Mouse (Mus musculus): ENCODE results near the gene Triap1. TPM values are rescaled to one million over a fixed set of nuclear protein-coding genes. Genes with fewer than 3 reads are reported as not detected.

The Triap1 gene
- total and polyA plus RNA-seq, 3 experiments, result 31.8 to 38.2 (median 33.7) TPM

DNA sequence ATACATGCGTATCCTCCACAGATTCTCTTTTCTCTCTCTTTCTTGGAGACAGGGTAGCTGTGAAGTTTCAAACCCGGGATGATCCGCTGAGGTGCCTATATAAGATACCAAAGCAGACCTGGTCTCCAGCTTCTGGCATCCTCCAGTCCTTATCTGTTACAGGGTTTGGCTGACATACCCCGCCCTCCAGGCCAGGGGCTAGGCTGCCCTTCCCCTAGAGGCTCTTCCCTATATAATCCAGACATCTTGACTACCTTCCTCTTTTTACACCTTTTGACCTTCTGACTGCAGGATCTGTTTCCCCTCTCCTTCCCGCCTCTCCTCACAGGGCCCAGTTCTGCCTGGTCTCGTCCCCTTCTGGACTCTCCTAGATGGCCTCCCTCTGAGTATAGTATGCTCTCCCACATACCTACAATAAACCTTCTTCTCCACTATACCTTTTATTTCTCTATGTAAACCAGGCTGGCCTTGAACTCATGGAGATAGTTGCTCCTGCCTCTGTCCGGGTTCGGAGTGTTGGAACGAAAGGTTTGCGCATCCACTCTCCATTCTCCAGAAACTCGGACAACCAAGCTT is 14.7 kb upstream of the Triap1 start:
- peak overlapping the region; percentile 87 to 100 (median 91) for H3K4me3 ChIP-seq (replicated peaks in 1 of 3; ENCODE audit: low read depth in 2 of 3, low read length in 2 of 3, poor library complexity in 1 of 3)
- DNase-seq (ENCODE audit: extremely low read depth), result no peak
- dilution Hi-C loops (cut with MboI; ENCODE audit: extremely low pct_ligation_motif_present, extremely low pct_unique_long_range_greater_than_20kb, low sequenced_read_pairs), result no loop called here
- H3K27me3 ChIP-seq (replicated peaks), result no peaks in the 10 kb centered on the region
- H3K27ac ChIP-seq (ENCODE audit: insufficient read depth, low read depth), result no peak overlapping the region
- peaks cover 13 to 27% of the 10 kb centered on the region in 2 experiments for H3K36me3 ChIP-seq (replicated peaks in 1 of 2; ENCODE audit: control insufficient read depth in 1 of 2, insufficient read depth in 1 of 2, low read length in 1 of 2)
- TF ChIP-seq NELFE (IDR thresholded peaks at IDR 0.05; ENCODE audit: low read depth, low read length), result no peak
- TF ChIP-seq CTCF (conservative IDR thresholded peaks at IDR 0.05 in 1 of 2, IDR thresholded peaks at IDR 0.05 in 1 of 2; ENCODE audit: low read depth in 2 of 2, low read length in 2 of 2), result no peak
- no peak for TF ChIP-seq MAZ (IDR thresholded peaks at IDR 0.05; ENCODE audit: low read depth, low read length)
- TF ChIP-seq CHD1 (IDR thresholded peaks at IDR 0.05; ENCODE audit: low read depth, low read length), result no peak
- no peak for TF ChIP-seq USF2 (conservative IDR thresholded peaks at IDR 0.05; ENCODE audit: low read depth, low read length)
- no peak for TF ChIP-seq MYC (IDR thresholded peaks at IDR 0.05; ENCODE audit: low read depth, low read length)
- TF ChIP-seq MAFK (IDR thresholded peaks at IDR 0.05; ENCODE audit: insufficient replicate concordance, low read length), result no peak
- TF ChIP-seq UBTF (IDR thresholded peaks at IDR 0.05; ENCODE audit: low read depth, low read length), result no peak
- no peak for TF ChIP-seq CHD2 (IDR thresholded peaks at IDR 0.05; ENCODE audit: low read length)
- no peak for TF ChIP-seq MXI1 (IDR thresholded peaks at IDR 0.05; ENCODE audit: low read depth, low read length)
- peak overlapping the region; percentile 68 for H3K9ac ChIP-seq (ENCODE audit: insufficient read depth, low read depth)
- in situ Hi-C loops (cut with MboI; ENCODE audit: low pct_ligation_motif_present, low pct_unique_long_range_greater_than_20kb, low sequenced_read_pairs), result no loop called here
- H3K4me1 ChIP-seq (ENCODE audit: control insufficient read depth in 1 of 2, insufficient read depth in 2 of 2), result peaks cover 4 to 36% of the 10 kb centered on the region in 2 experiments; a peak in 3 of 4 replicates
- no peaks in the 10 kb centered on the region for H3K9me3 ChIP-seq (replicated peaks; ENCODE audit: low read length)
- peak overlapping the region; percentile 27 for H3K4me2 ChIP-seq (ENCODE audit: insufficient read depth, low read depth, poor library complexity, severe bottlenecking)
- peaks cover 42% of the 10 kb centered on the region for H3K79me2 ChIP-seq (replicated peaks; ENCODE audit: control insufficient read depth, extremely low read depth, insufficient read depth, poor library complexity, severe bottlenecking)

DNA sequence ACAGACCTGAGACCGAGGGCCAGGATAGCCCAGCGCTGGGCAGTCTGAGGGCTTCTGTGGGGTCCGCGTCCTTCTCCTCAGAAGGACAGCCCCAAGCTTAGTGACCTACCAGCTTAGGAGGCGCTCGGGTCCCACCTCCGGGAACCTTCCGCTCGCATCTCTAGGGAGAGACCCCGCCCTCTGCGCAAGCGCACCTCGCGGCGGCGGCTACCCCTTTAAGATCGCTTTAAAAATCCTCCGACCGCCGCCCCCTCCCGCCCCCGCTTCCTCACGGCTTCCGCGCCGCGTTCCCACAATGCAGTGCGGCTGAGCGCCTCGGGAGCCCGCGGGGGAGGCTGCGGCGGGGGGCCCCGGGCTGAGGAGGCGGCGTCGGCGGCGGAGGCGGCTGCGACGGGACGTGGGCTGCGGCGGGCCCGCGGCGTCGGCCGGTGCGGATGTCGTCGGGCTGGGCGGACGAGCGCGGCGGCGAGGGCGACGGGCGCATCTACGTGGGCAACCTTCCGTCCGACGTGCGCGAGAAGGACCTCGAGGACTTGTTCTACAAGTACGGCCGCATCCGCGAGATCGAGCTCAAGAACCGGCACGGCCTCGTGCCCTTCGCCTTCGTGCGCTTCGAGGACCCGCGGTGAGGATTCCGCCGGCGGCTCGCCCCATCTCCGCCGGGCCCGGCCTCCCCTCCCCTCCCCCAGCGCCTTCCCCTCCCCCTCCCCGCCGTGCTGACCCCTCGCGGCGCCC is 14.0 kb upstream of the Triap1 start, which contains the start of gene Srsf9:
Srsf9 (plus strand) TSS at position 303 of the 735 bp plus-strand sequence.
- Histone ChIP-seq H3K4me1 (ENCODE audit: control insufficient read depth in 1 of 2, insufficient read depth in 2 of 2) (peaks cover 4 to 39% of the 10 kb centered on the region in 2 experiments; a peak in 3 of 4 replicates), H3K9me3 (replicated peaks; ENCODE audit: low read length) (no peaks in the 10 kb centered on the region), H3K27ac (ENCODE audit: insufficient read depth, low read depth) (peak within 1 kb of the TSS; percentile 93), H3K27me3 (replicated peaks) (no peaks in the 10 kb centered on the region), H3K36me3 (replicated peaks in 1 of 2; ENCODE audit: control insufficient read depth in 1 of 2, insufficient read depth in 1 of 2, low read length in 1 of 2) (peaks cover 17 to 34% of the 10 kb centered on the region in 2 experiments), H3K4me3 (replicated peaks in 1 of 3; ENCODE audit: low read depth in 2 of 3, low read length in 2 of 3, poor library complexity in 1 of 3) (peak within 1 kb of the TSS; percentile 87 to 100 (median 91)), H3K79me2 (replicated peaks; ENCODE audit: control insufficient read depth, extremely low read depth, insufficient read depth, poor library complexity, severe bottlenecking) (peaks cover 46% of the 10 kb centered on the region), H3K9ac (ENCODE audit: insufficient read depth, low read depth) (peak within 1 kb of the TSS; percentile 91), H3K4me2 (ENCODE audit: insufficient read depth, low read depth, poor library complexity, severe bottlenecking) (peak within 1 kb of the TSS; percentile 84)
- in situ Hi-C loops (cut with MboI; ENCODE audit: low pct_ligation_motif_present, low pct_unique_long_range_greater_than_20kb, low sequenced_read_pairs), result no loop called here
- TF ChIP-seq HCFC1 (IDR thresholded peaks at IDR 0.05; ENCODE audit: low read depth, low read length) (peak; percentile 71), MXI1 (IDR thresholded peaks at IDR 0.05; ENCODE audit: low read depth, low read length) (0 out of 2 replicates have a peak, but pooled peaks have one; percentile 35), RCOR1 (conservative IDR thresholded peaks at IDR 0.05; ENCODE audit: low read depth, low read length) (no peak), TCF12 (IDR thresholded peaks at IDR 0.05; ENCODE audit: low read depth, low read length) (peak; percentile 68), CHD2 (IDR thresholded peaks at IDR 0.05; ENCODE audit: low read length) (peak; percentile 70), BHLHE40 (IDR thresholded peaks at IDR 0.05; ENCODE audit: low read depth, low read length) (no peak), SIN3A (IDR thresholded peaks at IDR 0.05; ENCODE audit: low read length) (peak; percentile 78; the same call in 1 of the 2 replicates), MAZ (IDR thresholded peaks at IDR 0.05; ENCODE audit: low read depth, low read length) (peak; percentile 96), POLR2A (IDR thresholded peaks at IDR 0.05; ENCODE audit: low read depth, low read length) (peak; percentile 77), IRF4 (IDR thresholded peaks at IDR 0.05; ENCODE audit: low read depth, low read length) (0 out of 2 replicates have a peak, but pooled peaks have one; percentile 36), CHD1 (IDR thresholded peaks at IDR 0.05; ENCODE audit: low read depth, low read length) (no peak), ZC3H11A (IDR thresholded peaks at IDR 0.05; ENCODE audit: low read depth, low read length) (no peak), MEF2A (IDR thresholded peaks at IDR 0.05; ENCODE audit: borderline replicate concordance, low read depth, low read length) (peak; percentile 39; the same call in 1 of the 2 replicates), ZMIZ1 (IDR thresholded peaks at IDR 0.05; ENCODE audit: low read depth, low read length) (peak; percentile 58; the same call in 1 of the 2 replicates), USF1 (IDR thresholded peaks at IDR 0.05; ENCODE audit: low read depth, low read length) (no peak), TBP (conservative IDR thresholded peaks at IDR 0.05; ENCODE audit: low read depth, low read length) (0 out of 2 replicates have a peak, but pooled peaks have one; percentile 35), NELFE (IDR thresholded peaks at IDR 0.05; ENCODE audit: low read depth, low read length) (peak; percentile 70; the same call in 1 of the 2 replicates), NRF1 (IDR thresholded peaks at IDR 0.05; ENCODE audit: low read depth, low read length) (peak; percentile 93), ELF1 (IDR thresholded peaks at IDR 0.05; ENCODE audit: low read depth, low read length) (peak; percentile 87), RAD21 (IDR thresholded peaks at IDR 0.05; ENCODE audit: low read depth, low read length) (no peak)
- DNase-seq (ENCODE audit: extremely low read depth), result peak; percentile 90
- dilution Hi-C loops (cut with MboI; ENCODE audit: extremely low pct_ligation_motif_present, extremely low pct_unique_long_range_greater_than_20kb, low sequenced_read_pairs), result no loop called here

Measured in CH12.LX (cell line).